Mouse (Mus musculus) cerebellum, postnatal 36 days (tissue): ENCODE measurements around the gene Olfr586.

Experiments
- DNase-seq, 2 experiments: peaks; one replicate each; pipeline ENCODE4 v3.0.0; 2021 to 2022; ENCODE audit warnings: mixed read lengths in 2 of 2

The Olfr586 gene

GRCm38 (mm10) chr7:103125538-103125937 lies at the start of gene Olfr586:
Gene Olfr586, minus strand, starts transcription at chr7:103125638.
- no peak for DNase-seq

DNA sequence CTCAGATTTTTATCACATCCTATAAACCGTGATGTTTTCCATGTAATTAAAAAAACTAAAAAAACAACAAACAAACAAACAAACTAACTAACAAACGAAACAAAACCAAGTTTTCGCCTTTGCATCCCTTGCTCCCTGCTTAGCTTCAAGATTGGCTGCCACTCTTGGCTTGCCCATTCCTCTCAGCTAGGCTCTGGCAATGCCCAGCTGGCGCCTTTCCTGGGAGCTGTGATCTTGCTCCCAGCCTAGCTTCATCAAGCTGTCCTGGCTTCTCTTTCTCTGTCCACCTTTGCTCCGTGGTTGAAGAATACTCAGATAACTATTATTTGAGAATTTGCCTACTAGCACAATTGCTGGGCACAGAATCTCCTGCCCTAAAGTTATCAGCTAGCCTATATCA lies 44.3 kb upstream of the Olfr586 start:
- peak; percentile 1 to 5 for DNase-seq

DNA sequence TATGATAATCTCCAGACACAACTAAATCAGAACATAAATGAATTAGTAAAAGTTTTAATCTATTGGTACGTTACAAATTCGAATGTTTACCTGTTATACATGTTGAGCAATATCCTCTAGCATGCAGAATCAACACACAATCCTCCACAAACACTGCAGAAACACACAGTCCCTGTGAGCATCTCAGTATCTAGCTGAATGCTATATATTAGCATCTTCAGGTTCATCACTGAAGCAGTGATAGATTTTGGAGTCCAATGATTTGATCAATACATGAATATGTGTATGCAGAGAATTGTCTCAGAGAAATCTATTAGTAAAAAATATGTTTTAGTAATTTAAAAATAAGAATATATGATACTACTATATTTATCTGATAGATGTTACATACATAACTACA lies 30.8 kb upstream of the Olfr586 start, which contains the start of gene Olfr589:
Gene Olfr589 (minus strand): TSS at position 101 of the 400 bp plus-strand sequence.
- no peak for DNase-seq

GRCm38 (mm10) chr7:103140579-103140978 lies 15.1 kb upstream of the Olfr586 start, which contains the start of gene Olfr588-ps1:
Gene Olfr588-ps1, plus strand, starts transcription at chr7:103140879.
- no peak for DNase-seq

DNA sequence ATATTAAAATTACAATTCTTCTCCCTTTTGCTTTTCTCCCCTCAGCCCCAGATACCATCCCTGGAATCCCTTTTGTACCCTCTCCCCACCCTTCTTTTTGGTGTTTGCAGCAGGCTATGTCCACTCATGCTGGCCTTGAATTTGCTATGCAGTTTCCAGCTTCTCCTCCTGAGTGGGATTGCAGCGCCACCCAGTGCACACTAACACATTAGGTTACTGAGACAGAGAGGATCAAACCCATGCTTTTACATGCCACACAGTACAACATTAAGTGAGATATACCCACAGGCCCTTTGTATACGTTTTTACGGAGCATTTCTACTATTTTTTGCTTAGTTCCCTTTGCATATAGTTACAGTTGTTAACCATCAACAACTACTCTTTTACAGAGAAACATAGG lies 6.0 kb downstream of the Olfr586 start:
- no peak for DNase-seq

DNA sequence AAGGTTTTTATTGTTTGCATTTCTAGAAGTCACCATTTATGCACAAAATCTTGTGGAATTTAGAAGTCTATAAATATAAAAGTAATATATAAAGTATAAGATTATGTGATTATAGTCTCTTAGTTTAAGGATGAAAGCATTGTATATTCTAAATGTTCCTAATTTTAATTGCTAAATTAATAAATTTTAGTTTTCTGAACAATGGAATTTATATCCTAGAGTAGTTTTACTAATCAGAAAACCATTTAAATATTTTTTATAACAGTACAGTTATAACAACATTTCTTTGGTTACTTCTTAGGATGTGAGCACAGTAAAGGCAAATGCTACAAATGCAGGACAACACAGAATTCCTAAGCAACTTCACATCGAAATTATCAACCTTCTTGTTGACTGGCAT lies 28.0 kb downstream of the Olfr586 start, which contains the start of gene Olfr585:
Gene Olfr585 (plus strand): TSS at position 301 of the 400 bp plus-strand sequence.
- DNase-seq: no peak

DNA sequence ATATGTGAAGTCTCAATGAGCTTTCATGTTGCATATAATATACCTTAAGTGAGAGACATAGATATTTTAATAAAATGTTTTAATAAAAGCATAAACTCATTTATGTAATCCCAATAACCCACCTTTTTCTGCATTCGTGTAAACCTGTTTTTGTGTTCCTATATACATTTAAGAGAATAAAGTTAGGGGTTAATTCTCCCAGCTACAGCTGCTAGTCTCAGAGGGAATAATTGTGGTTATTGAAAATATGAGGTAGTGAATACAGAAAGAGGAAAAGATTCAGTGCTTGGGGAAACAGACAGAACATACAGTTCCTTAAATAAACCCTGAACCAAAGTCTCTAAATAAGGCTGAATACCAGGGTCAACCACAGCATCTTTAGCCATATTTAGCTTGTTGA lies 43.9 kb downstream of the Olfr586 start, which contains the start of gene Olfr584:
Gene Olfr584 (plus strand): TSS at position 301 of the 400 bp plus-strand sequence.
- no peak for DNase-seq
